8 mouse cellular contexts compared by ENCODE assay signal in the genomic region with DNA sequence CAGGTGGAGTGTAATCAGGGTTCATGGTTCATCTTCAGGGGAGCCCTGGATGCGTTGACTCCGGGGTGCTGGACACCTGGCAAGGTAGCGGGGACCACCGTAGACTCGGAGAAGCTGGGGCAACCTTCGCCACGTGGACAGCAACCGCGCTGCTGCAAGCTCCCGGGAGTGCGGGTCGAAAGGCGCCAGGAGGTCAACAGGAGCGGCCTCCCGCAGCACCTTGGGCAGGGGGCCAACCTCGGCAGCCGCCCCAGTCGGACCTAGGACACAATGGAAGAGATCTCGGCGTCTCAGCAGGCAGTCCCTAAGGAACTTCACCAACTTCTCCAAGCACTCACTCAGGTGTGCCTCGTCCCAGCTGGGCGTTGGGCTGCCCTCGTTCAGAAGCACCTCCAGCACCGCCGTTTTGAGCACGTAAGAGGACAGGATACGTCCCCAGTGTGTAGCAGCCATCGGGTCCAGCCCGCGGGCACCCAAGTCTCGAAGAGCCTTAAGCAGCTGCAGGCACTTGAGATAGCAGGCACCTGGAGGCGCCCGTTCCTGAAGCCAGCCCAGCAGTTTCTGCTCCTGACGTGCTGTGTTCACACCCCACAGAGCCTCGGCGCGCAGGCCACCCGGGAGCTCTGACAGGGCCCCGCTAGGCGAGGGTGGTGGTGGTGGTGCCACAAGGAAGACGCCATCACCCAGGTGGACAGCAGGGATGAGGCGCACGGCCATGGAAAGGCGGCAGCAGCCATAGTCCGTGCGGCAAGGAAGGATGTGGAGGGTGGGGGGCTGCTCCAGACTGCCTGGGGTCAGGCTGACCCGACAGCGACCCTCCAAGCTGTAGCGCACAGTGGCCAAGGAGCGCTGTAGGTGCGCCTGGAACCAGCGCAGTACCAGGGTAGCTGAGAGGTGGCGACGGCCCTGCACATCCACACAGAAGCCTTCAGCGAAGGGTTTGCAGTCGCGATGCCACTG. TPM values are rescaled to one million over a fixed set of nuclear protein-coding genes. Genes with fewer than 3 reads are reported as not detected.
DNase-seq lines count a peak whose midpoint lies in the region; ATAC-seq and TF ChIP-seq lines count a peak whose summit lies in the region.

No protein-coding gene starts in this region.

- H3K4me2 ChIP-seq in heart, embryonic 13.5 days, result peak overlapping the region; percentile 86
- peak overlapping the region; percentile 68 for H3K4me2 ChIP-seq in liver, embryonic 13.5 days

- H3K27me3 ChIP-seq in C2C12 (ENCODE audit: control insufficient read depth, insufficient read depth, insufficient read length), result no peaks in the 10 kb centered on the region
- H3K27me3 ChIP-seq in heart, embryonic 13.5 days (replicated peaks), result peaks cover 30% of the 10 kb centered on the region
- peaks cover 41% of the 10 kb centered on the region for H3K27me3 ChIP-seq in liver, embryonic 13.5 days

- peaks cover 53% of the 10 kb centered on the region for H3K79me3 ChIP-seq in C2C12 (ENCODE audit: low read depth)

- no peak overlapping the region for H3K27ac ChIP-seq in heart, embryonic 13.5 days (replicated peaks)
- H3K27ac ChIP-seq in liver, embryonic 13.5 days, result no peak overlapping the region

- ATAC-seq in heart, embryonic 13.5 days (ENCODE audit: extremely low read depth, insufficient number of reproducible peaks, low FRiP score, low TSS enrichment), result no peak
- no peak for ATAC-seq in liver, embryonic 13.5 days (ENCODE audit: low read depth)

- H3K9me3 ChIP-seq in heart, embryonic 13.5 days, result no peaks in the 10 kb centered on the region
- H3K9me3 ChIP-seq in liver, embryonic 13.5 days (replicated peaks), result no peaks in the 10 kb centered on the region

- 23% methylated on average over 57 of the region's 57 CpGs for WGBS in heart, embryonic 13.5 days
- 59% methylated on average over 57 of the region's 57 CpGs for WGBS in liver, embryonic 13.5 days (ENCODE audit: insufficient replicate concordance)

- TF ChIP-seq CTCF in C2C12 (IDR thresholded peaks at IDR 0.05; ENCODE audit: control insufficient read depth, insufficient read depth, insufficient read length), result no peak

- peak overlapping the region; percentile 95 for H3K9ac ChIP-seq in heart, embryonic 13.5 days
- 0 out of 2 replicates have a peak overlapping the region, but pooled peaks have one; percentile 6 for H3K9ac ChIP-seq in liver, embryonic 13.5 days

- peak overlapping the region; percentile 55 for H3K4me3 ChIP-seq in C2C12 (ENCODE audit: insufficient read depth, poor library complexity, severe bottlenecking)
- H3K4me3 ChIP-seq in heart, embryonic 13.5 days, result peak overlapping the region; percentile 82
- peak overlapping the region; percentile 64 for H3K4me3 ChIP-seq in liver, embryonic 13.5 days (replicated peaks)

- H3ac ChIP-seq in C2C12 (ENCODE audit: control insufficient read depth, insufficient read length, low read depth), result peak overlapping the region; percentile 21

- peaks cover 19% of the 10 kb centered on the region for H3K36me3 ChIP-seq in C2C12 (ENCODE audit: control insufficient read depth, insufficient read depth)
- H3K36me3 ChIP-seq in heart, embryonic 13.5 days, result peaks cover 14% of the 10 kb centered on the region
- H3K36me3 ChIP-seq in liver, embryonic 13.5 days, result peaks cover 10% of the 10 kb centered on the region

- peak; percentile 18 for DNase-seq in embryo, embryonic 10 days (ENCODE audit: low spot score)
- DNase-seq in embryo, embryonic 10.5 days (ENCODE audit: low spot score), result no peak
- no peak for DNase-seq in liver, embryonic 13.5 days
- no peak for DNase-seq in frontal cortex, postnatal 10 days (ENCODE audit: low spot score in 2 of 2)
- no peak for DNase-seq in c-Kit-positive CD71-positive TER-119-positive erythroid progenitor cells, embryonic 14.5 days (ENCODE audit: low spot score)
- DNase-seq in layer of hippocampus, adult 11-12 months (ENCODE audit: low spot score), result no peak

- H3K79me2 ChIP-seq in C2C12 (ENCODE audit: control insufficient read depth, insufficient read depth), result peaks cover 75% of the 10 kb centered on the region

- peaks cover 56% of the 10 kb centered on the region for H3K4me1 ChIP-seq in heart, embryonic 13.5 days
- H3K4me1 ChIP-seq in liver, embryonic 13.5 days (replicated peaks), result peaks cover 33% of the 10 kb centered on the region

TF ChIP-seq in C2C12, 6 proteins besides CTCF, POLR2A, EP300 and RAD21:
- TF ChIP-seq MAX (IDR thresholded peaks at IDR 0.05), result no peak
- no peak for TF ChIP-seq MYOD1 (IDR thresholded peaks at IDR 0.05; ENCODE audit: control insufficient read depth, insufficient read length, low read depth)
- no peak for TF ChIP-seq FOSL1 (IDR thresholded peaks at IDR 0.05; ENCODE audit: insufficient read depth, low read length, poor library complexity, severe bottlenecking)
- no peak for TF ChIP-seq USF1 (IDR thresholded peaks at IDR 0.05; ENCODE audit: low read depth)
- no peak for TF ChIP-seq CEBPB (IDR thresholded peaks at IDR 0.05; ENCODE audit: low read depth)
- no peak for TF ChIP-seq MYOG (IDR thresholded peaks at IDR 0.05; ENCODE audit: control insufficient read depth, extremely low read depth, insufficient read length)

RNA-seq across cellular contexts. Expression of gene Itpripl2, which starts 1.8 kb away (rescaled TPM):
- 23.0 TPM for polyA plus RNA-seq in C2C12 (2012; fragmentation: generic; extraction: Trizol)
- 2.9 and 3.2 TPM in 2 replicates for polyA plus RNA-seq in heart, embryonic 13.5 days (2015; fragmentation: Nextera tagmentation; extraction: Ambion mirVana)
- 0.70 and 0.87 TPM in 2 replicates for polyA plus RNA-seq in liver, embryonic 13.5 days (2015; fragmentation: Nextera tagmentation; extraction: Ambion mirVana)

RNA-seq across cellular contexts. Expression of gene Syt17, which starts 42.0 kb away (rescaled TPM):
- polyA plus RNA-seq in C2C12 (2012; fragmentation: generic; extraction: Trizol), result 5.3 TPM
- polyA plus RNA-seq in heart, embryonic 13.5 days (2015; fragmentation: Nextera tagmentation; extraction: Ambion mirVana), result 0.82 and 1.7 TPM in 2 replicates
- polyA plus RNA-seq in liver, embryonic 13.5 days (2015; fragmentation: Nextera tagmentation; extraction: Ambion mirVana), result 0.07 and 0.20 TPM in 2 replicates

RNA-seq across cellular contexts. Expression of gene Coq7, which starts 43.2 kb away (rescaled TPM):
- polyA plus RNA-seq in C2C12 (2012; fragmentation: generic; extraction: Trizol), result 66.1 TPM
- 145 and 178 TPM in 2 replicates for polyA plus RNA-seq in heart, embryonic 13.5 days (2015; fragmentation: Nextera tagmentation; extraction: Ambion mirVana)
- polyA plus RNA-seq in liver, embryonic 13.5 days (2015; fragmentation: Nextera tagmentation; extraction: Ambion mirVana), result 56.5 and 58.8 TPM in 2 replicates
